Mouse (Mus musculus) mature B cell (primary cell): Measurements from ENCODE around the gene Dnase1l1.

Source experiments
- in situ Hi-C: fragments of 300-500 bp; cut with MboI; formaldehyde crosslinking; loops from 2 replicates; pipeline ENCODE4 v1.14.3; 2019

Gene Dnase1l1

DNA sequence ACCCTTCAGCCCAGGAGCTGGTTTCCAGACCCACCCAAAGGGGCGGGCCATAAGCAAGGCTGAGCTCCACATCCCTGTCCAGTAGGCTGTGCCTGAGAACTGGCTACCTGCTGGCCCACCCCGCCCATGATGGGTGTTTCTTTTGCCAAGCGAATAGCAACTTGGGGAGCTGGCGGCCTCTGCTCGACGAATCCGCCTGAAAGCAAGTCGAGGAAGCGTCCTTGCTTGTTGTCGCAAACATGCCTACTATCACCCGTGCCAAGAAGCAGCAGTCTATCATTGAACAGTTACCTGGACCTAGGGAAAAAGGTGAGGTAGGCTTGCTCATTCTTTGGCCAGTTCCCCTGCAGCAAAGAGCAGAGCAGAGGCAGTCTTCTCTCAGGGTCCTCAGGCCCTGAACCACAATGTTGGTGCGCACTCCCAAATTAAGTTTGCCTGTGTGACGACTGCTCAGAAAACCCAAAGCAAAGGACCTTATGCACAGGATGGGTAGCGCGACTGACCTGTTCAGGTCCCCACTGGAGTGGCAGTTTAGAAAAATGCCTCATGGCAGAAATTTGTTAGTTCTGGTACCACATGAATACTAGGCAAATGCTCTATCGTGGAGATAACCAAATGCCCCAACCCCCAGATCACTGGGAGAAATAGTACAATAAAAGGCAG, at the start of gene Dnase1l1, which contains the start of gene Taz:
TSS of gene Dnase1l1 (minus strand) at position 606 of the 663 bp plus-strand sequence.
TSS of gene Taz (plus strand) at position 181 of the 663 bp plus-strand sequence.
- in situ Hi-C loops: no loop called here

GRCm38 (mm10) chrX:74330166-74330930, 48.2 kb upstream of the Dnase1l1 start:
- in situ Hi-C loops: no loop called here

- in situ Hi-C loops: no loop called here
Observed at GRCm38 (mm10) chrX:74329215-74329671, 47.1 kb upstream of the Dnase1l1 start.

- in situ Hi-C loops: no loop called here
Observed at GRCm38 (mm10) chrX:74328725-74329161, 46.6 kb upstream of the Dnase1l1 start, which contains the start of gene Plxna3. TSS of gene Plxna3 (plus strand) at chrX:74329066.

- in situ Hi-C loops: no loop called here
Observed at GRCm38 (mm10) chrX:74312540-74313464, 30.7 kb upstream of the Dnase1l1 start, which contains the start of gene Fam50a. TSS of gene Fam50a (plus strand) at chrX:74313033.

- in situ Hi-C loops: no loop called here
Observed at GRCm38 (mm10) chrX:74304867-74305700, 22.9 kb upstream of the Dnase1l1 start, which contains the start of gene Gdi1. TSS of gene Gdi1 (plus strand) at chrX:74304998.

DNA sequence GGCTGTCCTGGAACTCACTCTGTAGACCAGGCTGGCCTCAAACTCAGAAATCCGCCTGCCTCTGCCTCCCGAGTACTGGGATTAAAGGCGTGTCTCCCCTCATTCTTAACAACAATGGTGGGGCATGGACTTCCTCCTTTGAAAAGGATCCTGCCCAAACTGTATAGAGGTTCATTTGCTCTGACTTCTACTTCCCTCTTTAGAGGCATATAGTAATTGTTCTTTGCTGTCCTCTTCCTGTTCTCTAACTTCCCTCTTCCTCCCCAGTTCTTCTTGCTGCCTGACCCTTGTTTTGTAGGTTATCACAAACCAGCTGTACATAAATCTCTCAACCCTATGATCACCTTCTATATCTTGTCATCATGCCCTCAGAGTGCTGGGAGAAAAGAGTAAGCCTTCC, 17.6 kb upstream of the Dnase1l1 start:
- in situ Hi-C loops: no loop called here

GRCm38 (mm10) chrX:74298348-74298747, 16.2 kb upstream of the Dnase1l1 start:
- in situ Hi-C loops: no loop called here

GRCm38 (mm10) chrX:74296538-74297448, 14.7 kb upstream of the Dnase1l1 start, which contains the start of gene Atp6ap1:
TSS of gene Atp6ap1 (plus strand) at chrX:74297097.
- in situ Hi-C loops: no loop called here

DNA sequence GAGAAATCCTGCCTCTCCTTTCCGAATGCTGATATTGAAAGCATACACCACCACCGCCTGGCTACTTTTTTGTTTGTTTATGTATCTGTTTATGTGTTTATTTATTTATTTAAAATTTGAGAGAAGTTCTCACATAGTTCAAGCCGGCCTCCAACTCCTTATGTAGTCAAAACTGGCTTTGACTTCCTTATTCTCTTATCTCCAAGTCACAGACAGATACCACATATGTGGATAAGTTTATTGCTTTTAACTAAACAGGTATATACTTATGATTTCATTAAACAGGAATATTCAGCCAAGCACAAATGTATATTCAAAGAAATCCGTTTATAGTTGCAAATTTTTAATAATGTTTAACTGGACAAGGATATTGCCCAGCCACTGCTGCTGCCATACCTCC, 11.3 kb upstream of the Dnase1l1 start:
- in situ Hi-C loops: no loop called here

DNA sequence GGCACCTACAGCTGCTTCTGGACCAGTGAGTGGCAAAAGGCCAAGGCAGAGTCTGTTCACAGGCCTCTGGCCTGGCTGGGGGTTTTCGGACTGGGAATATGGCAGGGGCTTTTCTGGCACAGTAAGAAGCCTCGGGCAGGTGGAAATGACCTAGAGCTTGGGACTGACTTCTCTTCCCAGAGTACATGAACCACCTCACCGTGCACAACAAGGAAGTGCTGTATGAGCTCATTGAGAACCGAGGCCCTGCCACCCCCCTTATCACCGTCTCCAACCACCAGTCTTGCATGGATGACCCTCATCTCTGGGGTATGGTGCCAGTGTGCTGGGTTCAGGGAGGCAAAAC, 928 bp upstream of the Dnase1l1 start:
- in situ Hi-C loops: no loop called here

GRCm38 (mm10) chrX:74282395-74283091, 406 bp upstream of the Dnase1l1 start:
- in situ Hi-C loops: no loop called here

- in situ Hi-C loops: no loop called here
Observed at GRCm38 (mm10) chrX:74281041-74281731, 951 bp downstream of the Dnase1l1 start.

DNA sequence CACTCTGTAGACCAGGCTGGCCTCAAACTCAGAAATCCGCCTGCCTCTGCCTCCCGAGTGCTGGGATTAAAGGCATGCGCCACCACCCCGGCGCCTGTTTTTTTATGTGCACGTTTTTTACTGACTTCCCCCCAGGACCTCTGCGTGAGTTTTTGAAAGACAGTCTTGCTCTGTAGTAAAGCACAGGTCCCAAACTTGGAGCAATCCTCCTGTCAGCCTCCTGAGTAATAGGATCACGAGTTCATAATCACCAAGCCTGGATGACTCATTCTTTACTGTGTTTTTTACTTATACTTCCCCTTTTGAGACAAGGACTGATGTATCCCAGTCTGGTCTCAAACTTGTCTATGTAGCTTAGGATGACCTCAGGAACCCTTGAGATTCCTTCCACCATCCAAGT, 4.2 kb downstream of the Dnase1l1 start:
- in situ Hi-C loops: no loop called here

- in situ Hi-C loops: no loop called here
Observed at GRCm38 (mm10) chrX:74273422-74274322, 8.5 kb downstream of the Dnase1l1 start.

GRCm38 (mm10) chrX:74270902-74271551, 11.1 kb downstream of the Dnase1l1 start:
- in situ Hi-C loops: no loop called here
